Mouse (Mus musculus) gastrocnemius, postnatal 25 days (tissue): ENCODE results near the gene Arhgef6. TPM values are rescaled to one million over a fixed set of nuclear protein-coding genes. Genes with fewer than 3 reads are reported as not detected.

Experiments used
- DNase-seq: peaks from one replicate; pipeline ENCODE4 v3.0.0; 2022
- long read RNA-seq, 2 experiments: library from polyadenylated mRNA; stranded (forward); transcript quantifications; one replicate each; pipeline ENCODE4 v2.0.0; 2021
- total RNA-seq, 2 experiments: library from RNA; stranded (reverse); gene quantifications; 1 replicate in 1 of 2; 2 replicates in 1 of 2; pipeline ENCODE4 v1.2.3; 2021

Arhgef6 gene
- total RNA-seq: 10 to 100 TPM; 66.2 to 87.9 TPM
- long read RNA-seq, experiment 1, partial matches to known transcripts: 2 of 15 reads
- long read RNA-seq, experiment 1, other reads (novel, unspliced or antisense): 13 of 15 reads
- long read RNA-seq, experiment 2, partial matches to known transcripts: 0 of 6 reads
- long read RNA-seq, experiment 2, other reads (novel, unspliced or antisense): 5 of 6 reads

DNA sequence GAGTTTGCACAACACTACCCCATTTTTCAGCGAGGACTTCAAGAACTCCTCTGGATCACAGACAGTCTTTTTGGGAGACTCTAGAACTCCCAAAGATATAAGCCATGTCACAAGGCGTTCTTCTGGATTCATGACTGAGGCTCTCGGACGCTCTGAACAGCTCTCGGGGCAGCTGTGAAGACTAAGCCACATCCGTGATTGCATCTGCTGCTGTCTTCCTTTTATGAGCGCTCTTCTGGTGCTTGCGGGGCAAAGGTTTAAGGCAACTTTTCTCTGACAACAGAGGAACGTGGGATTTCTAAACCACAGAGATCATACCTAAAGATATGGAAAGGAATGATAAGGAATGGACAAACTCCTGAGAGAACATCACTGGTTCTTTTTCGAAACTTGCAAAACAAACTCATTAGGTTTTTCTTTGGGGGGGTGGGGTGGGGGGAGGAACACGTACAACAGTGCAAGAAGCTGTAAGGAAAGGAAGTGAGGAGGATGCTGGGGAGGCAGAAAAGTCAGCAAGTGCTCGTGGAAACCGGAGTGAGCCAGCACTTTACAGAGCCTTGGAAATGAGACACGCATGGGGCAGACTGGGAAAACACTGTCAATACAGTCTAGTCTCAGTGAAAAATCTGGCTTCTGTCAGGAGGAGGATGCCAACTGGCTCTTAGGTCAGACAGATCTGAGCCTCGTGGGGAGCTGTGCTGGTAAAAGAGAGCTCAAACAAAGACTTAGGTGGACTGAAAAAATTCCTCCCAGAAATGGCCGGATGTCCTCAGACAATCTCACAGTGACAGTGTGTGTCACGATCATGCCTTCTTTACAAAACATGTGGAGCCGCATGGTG is at the start of gene Arhgef6:
Arhgef6 (minus strand) TSS at position 359 of the 841 bp plus-strand sequence.
- peak; percentile 12 for DNase-seq

DNA sequence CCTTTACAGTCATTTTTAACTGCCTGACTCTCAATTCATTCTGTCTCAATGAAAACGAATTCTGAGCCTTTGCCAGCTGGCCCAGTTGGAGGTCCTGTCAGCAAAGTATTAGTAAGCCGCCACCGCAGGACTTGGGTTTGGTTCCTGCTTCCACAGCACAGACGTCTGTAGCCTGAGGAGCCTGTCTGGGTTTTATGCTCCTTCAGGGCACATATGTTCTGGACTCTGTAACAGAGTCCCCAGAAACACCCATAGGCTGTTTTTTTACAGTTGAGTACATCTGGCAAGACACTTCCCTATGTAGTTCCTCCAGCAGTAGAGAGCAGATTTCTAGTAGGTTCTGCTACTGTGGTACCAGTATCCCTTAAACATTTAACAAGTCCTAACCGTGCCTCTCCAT is 42.4 kb upstream of the Arhgef6 start:
- DNase-seq: no peak

DNA sequence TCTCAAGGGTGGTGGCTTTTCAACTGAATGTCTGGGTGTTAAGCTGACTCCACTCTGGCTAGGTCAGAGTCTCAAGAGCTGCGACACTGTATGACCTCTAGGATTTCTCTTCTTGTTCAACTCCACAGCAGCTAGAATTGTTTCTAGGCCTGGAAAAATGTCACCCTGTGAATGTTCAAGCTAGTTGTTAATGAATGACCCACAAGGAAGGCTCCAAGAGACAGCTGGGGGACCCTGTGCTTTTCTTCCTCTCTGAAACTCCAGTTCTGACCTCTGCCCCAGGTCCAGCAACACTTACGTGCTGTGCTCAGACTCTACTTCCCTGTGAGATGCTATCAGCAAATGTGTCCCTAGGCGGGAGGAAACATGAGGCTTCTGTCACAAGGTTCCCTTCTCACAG is 40.0 kb upstream of the Arhgef6 start:
- DNase-seq: no peak

DNA sequence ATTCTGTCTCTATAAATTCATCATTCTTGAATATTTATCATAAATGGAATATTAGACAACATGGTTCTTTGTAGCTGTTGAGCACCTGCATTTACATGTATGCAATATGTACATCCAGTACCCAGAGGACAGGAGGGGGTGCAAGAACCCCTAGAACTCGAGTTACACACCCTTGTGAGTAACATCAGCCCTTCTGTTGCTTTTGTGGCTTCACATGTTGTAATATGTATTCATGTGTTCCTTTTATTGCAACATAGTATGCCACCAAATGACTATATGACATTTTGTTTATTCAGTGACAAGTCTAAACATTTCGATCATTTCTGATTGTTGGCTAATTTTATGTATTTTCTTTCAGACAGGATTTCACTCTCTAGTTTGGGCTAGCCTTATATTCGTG is 38.6 kb upstream of the Arhgef6 start:
- no peak for DNase-seq

DNA sequence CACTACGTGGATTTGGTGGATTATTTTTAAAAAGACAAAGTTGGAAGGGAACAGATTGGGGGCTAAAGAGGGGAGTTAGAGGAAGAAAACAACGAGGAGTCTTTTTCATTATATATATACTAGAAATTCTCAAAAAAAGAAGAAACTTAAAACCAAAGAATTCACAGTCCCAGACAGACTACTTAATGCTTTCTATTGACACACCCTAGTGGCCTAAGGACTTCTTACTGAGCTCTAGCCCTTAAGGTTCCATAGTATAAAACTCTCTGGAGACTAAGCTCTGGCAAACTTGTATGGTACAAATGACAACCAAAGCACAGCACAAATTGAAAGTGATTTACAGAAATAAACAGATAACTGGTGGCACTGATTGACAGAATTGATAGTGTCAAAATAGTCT is 35.5 kb upstream of the Arhgef6 start:
- no peak for DNase-seq

DNA sequence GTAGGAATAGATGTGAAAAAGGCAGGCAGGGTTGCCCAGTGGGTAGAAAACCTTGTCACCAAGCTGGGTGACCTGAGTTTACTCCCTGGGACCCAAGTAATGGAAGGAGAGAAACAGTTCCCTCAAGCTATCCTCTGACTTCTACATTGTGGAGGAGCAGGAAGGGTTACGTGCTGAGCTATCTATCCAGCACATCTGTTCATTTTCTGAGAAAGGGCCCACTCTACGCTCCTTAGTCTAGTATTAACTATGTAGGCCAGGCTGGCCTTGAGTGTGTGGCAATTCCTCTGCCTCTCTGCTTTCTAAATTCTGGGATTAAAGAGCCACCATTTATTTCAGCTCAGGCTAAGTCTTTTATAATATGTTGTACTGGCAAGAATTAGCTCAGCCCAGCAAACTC is 35.0 kb upstream of the Arhgef6 start:
- no peak for DNase-seq

DNA sequence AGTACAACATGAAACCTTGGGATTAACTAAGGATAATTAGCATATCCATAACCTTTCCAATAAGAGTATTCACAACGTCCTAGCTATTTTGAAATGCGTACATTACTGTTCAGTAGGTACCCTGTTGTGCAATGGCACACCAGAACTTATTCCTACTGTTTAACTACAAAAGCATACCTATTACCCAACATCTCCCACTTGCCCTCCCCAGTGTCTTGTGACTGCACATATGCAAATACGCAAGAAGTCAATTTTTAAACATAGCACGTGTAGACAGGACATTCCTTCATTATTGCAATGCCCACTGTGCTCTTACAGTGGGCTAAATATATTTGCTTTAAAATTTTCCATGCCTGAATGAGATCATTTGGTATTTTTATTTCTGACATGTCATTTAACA is 34.4 kb upstream of the Arhgef6 start:
- no peak for DNase-seq

DNA sequence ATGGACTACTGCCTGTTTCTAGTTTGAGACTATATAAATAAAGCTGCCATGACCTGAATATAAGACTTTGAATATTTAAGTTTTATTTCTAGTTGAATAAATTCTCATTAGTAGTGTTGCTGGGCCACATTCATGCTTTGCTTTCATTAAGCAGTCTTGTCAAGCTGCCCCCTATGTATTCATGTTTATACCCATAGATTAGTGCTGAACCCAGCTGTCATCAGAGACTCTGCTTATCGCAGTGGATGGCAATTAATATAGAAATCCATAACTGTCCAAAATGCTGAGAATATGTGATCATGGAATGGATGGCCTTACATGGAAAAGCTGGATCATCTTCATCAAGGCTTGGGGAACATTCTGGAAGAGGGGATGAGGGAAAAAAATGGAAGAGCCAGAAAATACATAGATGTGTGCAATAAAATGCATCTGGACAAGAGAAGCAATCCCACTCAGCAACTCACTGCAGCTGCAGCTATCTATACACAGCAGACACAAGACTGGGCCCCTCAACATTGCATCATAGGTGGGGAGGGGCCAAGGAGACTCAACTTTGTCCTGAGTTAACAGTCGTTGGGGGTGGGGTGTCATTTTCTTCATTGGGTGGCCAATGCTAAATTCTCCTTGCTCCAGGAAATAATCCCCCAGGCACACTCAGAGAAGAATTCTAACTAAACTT is 26.5 kb upstream of the Arhgef6 start:
- no peak for DNase-seq

DNA sequence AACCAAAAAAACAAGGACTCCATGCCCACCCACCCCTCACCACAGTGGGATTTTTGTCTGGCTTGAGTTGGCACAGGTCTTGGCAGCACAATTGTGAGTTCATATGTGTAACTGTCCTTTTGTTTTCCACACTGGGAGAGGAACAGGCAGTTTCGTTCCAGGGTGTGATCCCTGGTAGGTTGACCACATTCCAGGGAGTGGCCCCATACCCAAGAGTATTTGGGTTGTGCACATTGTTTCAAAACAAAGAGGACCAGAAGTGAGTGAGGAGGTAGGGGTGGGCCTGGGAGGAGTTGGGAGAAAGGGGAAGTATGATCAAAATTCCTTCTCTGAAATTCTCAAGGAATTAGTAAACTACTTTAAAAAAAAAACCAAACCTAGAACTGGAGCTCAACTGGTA is 20.8 kb upstream of the Arhgef6 start:
- no peak for DNase-seq

DNA sequence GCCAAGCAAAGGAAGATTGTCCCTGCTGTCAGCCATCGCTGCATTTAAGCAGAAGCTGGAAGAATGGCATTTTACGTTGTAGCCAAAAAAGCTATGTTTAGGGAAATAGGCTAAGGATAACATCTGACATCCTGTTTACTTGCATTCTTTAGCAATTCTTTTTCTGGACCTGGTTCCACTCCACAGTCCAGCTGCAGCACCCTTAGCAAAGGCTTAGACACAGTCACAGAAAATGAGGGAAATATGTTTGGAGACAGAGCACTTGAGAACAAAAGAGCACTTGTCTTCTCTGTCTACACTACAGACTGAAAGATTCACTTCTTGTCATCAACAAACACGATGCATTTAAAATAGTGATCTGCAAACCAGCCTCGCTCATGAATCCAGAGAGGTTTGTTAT is 691 bp upstream of the Arhgef6 start:
- no peak for DNase-seq

DNA sequence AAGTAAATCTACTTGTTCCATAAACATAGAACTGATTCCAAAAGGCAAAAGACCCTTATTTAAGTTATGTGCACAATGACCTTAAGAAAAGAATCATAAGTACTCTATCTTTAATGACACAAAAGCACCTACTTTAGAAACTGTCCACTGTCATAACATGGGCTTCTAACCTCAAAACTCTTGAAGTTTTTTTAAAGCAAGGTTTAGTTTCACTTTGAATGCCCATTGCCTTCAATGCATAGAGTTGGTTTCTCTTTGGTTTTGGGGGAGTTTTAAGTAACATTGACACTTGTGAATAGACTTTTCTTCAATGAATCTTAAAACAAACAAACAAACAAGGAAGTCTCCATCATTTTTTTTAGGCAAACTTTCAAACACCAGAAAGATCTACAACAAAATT is 947 bp downstream of the Arhgef6 start:
- DNase-seq: no peak

DNA sequence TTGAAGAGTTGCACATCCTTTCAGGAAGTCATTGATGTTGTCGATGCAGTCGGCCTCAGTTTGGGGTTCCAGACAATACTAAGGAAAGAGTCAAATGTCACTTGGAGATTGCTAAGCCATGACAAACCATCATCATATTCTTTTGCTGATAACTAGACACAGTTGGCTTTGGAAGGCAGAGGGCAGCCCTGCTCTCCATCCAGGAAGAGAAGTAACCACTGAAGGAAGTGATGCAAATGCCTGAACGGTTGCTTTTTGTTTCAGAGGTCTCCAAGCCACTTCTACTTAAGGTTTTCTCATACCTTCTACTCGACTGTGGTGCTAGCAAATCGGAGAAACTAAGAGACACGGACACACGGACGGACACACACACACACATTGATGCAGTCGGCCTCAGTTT is 1.6 kb downstream of the Arhgef6 start:
- DNase-seq: no peak

DNA sequence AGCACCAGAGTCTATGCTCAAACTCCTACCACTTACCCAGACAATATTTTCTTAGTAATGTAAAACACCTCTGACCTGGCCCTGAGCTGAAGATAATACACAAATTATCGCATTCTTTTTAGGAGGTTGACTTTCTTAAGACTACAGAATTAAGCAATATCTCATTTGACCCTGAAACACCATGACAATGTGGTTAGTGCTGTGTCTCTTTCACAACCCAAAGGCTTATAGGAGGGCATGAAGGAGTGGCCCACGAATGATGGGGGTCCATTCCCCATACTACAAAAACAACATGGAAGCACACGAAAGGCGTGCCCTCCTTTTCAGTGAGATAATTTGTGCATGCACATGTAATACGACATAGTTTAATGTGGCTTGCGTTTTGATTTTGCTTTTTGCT is 3.2 kb downstream of the Arhgef6 start:
- DNase-seq: no peak

DNA sequence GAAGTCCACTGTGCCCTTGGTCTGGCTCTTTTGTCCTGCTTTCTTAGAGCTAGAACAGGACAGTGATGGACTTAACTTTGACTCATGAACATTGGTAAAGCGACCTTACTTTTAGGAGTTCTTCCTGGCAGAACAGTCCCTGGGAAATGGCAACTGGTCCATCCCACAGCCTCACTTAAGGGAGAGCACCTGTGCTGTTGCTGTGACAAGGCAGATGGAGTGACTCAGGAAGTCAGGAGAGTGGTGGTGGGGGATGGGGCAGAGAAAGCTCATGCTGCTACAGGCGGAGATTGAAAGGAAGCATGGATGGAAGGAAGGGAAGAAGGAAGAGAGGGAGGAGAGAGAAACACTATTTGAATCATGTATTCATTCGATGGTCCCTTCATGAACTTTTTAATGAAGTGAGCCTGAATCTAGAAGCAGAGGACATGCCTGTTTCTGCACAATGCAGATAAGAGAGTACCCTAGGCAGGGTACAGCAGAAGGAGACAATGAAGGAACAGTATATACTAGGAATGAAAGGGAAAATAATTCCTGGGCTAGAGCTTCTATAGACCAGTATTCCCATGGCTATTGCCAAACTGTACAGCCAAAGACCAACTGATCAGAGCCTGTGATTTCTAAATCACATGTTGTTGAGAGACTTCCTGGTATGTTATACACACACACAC is 10.7 kb downstream of the Arhgef6 start:
- no peak for DNase-seq

DNA sequence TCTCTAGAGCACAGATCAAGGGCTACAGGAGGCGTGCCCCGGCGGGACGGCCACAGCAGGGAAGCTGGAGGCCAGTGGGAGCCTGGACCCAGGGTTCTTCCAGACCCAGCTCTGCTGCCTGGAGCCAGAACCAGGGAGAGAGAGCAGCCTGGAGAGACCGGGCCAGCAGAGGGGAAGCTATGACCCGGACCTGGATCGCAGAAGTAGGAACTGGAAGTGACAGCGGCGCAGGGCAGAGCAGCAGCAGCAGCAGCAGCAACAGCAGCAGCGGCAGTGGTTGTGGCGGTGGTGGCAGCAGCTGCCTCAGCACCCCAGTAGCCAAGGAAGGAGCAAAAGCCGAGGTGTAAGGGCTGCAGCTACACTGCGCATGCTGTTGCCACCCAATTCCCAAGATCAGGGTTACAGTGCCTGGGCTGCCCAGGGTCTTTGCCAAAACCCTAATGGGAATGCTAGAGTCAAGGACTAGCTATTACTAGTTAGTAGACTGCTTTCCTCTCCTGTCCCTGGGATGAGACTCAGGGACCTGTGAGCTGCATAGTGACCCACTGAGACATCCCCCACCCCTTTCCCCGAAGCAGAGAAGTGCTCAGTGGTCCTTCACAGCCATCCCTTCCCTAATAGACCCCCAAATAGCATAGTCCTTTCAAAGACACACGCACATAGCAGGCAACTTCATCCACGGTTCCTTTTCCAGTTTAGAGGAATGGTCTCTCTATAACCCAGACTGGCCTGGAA is 11.9 kb downstream of the Arhgef6 start:
- DNase-seq: peak; percentile 65

DNA sequence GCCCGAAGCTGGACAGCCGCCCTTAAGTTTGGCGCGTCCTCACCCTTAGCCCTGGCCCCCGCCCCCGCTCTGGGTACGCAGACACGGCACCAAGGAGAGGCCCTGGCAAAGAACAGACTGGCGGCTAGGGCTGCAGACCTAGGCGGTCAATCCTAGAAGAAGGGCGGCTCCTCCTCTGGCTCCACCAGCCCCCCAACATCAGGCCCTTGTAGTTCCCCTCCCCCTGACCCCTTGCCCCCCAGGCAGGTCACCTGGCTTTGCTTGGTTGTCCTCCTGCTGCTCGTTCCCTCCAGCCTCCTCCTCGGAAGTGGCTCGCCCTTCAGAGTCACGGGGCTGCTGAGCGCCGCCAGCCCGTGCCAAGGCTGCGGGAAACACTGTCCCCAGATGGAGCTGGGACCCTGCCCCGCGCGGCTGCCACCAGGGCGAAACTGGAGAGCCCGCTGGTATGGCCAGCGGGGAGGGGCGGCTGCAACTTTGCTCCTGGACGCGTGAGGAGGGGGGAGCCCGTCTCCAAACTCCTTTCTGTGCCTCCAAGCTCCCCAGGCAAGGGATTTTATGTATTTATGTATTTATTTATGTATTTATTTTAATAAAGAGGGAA is 12.6 kb downstream of the Arhgef6 start:
- DNase-seq: peak; percentile 60

DNA sequence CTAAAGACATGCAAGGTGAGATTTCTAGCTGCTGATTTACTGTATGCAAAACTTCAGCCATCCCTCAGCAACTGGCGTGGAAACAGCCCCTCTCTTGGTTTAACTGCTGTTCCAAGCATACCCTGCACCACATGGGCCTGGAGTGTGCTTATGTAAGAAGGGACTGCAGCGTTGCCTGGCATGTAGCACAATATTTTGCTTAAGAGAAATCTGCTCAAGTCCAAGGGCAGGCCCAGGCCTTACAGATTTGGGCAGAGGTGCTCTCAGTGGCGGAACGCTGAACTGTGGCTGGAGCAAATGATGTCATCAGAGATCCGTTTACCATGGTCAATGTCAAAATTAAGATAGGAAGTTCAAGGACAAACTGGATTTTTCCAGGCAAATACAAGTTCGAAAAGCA is 13.6 kb downstream of the Arhgef6 start:
- DNase-seq: peak; percentile 36

DNA sequence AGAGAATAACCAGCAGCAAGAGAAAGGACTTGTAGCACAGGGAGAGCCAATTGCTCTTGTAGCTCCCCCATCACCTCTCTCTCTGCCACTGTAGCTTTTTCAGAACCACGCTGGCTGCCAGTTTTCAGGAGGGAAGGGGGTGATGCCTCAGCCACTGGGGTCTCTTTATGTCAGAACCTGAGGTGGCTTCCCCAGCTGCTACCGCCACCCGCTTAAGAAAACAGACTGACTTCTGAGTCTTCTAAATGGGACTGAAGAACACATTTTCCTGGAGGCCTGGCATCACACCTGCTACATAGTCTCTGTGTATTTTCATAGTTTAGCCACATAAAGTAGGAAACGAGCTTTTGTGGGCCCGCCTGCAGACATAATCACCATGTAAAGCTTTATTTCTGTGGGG is 26.5 kb downstream of the Arhgef6 start:
- DNase-seq: no peak

DNA sequence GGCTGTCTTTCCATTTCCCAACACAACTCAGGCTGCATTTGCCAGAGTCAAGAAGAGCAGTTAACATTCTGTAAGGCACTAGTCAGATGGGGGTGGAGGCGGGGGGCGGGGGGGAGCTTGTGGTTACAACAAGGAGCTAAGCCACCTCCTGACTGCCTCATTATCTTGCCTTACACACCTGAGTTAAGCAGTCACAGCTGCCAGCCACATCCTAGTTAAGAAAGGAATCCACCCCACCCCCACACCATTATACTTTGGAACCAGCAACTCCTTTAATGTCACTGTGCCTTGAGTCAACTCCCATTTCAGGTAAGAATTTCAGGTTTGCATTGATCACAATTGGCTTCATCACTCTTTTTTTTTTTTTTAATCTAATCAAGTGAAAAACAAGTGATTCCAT is 28.5 kb downstream of the Arhgef6 start:
- no peak for DNase-seq

DNA sequence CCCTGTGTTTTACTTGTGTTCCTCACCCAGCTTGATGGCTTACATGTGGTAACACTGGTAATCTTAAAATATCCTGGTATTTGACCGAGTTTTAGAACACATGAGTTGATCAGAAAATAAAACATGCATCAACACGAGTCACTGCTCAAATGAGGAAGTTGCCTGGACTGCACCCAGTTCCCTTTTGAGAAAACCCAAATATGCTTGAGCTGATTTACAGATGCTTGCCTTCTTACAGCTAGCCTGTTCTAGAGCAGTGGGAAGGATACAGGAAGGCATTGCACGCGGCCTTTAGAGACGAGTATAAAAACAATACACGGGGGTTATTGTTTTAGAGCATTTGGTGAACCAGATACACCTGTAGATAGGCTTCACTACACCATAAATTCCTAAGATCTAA is 31.8 kb downstream of the Arhgef6 start:
- no peak for DNase-seq

DNA sequence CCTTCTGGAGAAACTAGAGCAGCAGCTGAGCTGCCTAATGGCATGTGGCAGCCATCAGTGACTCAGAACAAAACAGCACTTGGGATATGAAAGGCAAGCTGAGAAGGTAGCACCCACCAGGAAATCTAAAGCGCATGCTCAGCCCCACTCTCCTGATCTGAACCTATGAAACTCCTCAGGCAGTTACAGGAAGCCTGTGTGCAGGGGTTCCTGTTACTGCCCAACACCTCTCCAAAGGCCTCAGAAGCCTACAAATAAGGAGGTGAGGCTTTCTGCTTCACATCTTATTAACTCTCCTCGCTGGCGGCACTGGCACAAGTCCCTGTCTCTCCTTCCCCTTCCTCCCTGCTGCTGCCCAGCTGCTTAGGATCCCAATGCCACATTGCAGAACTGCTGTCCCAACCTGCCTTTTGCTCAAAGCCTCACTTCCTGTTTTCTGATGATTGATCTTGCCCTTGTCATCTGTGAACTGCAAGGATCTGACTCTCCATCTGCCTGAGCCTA is 33.7 kb downstream of the Arhgef6 start:
- DNase-seq: no peak
